Mouse (Mus musculus) right cerebral cortex, postnatal 4 days (tissue): ENCODE data around the gene Arhgap15.

ENCODE experiments used
- DNase-seq: peaks from one replicate; pipeline ENCODE4 v3.0.0-alpha.2; 2022

Arhgap15 gene

GRCm38 (mm10) chr2:44311216-44311615, 562.6 kb downstream of the Arhgap15 start:
- DNase-seq = peak; percentile 22

GRCm38 (mm10) chr2:44313573-44313972, 564.9 kb downstream of the Arhgap15 start:
- DNase-seq = no peak

GRCm38 (mm10) chr2:44318436-44318835, 569.8 kb downstream of the Arhgap15 start:
- DNase-seq = no peak

- no peak for DNase-seq
Measured at GRCm38 (mm10) chr2:44319479-44319878, 570.9 kb downstream of the Arhgap15 start.

GRCm38 (mm10) chr2:44323813-44324212, 575.2 kb downstream of the Arhgap15 start:
- DNase-seq = no peak

- DNase-seq = no peak
Measured at GRCm38 (mm10) chr2:44333295-44333694, 584.7 kb downstream of the Arhgap15 start.

- DNase-seq = no peak
Measured at GRCm38 (mm10) chr2:44334006-44334405, 585.4 kb downstream of the Arhgap15 start.

GRCm38 (mm10) chr2:44334517-44334916, 585.9 kb downstream of the Arhgap15 start:
- no peak for DNase-seq

GRCm38 (mm10) chr2:44336720-44337354, 588.2 kb downstream of the Arhgap15 start:
- DNase-seq = no peak

- DNase-seq = no peak
Measured at GRCm38 (mm10) chr2:44338467-44338866, 589.8 kb downstream of the Arhgap15 start.

GRCm38 (mm10) chr2:44341091-44341571, 592.5 kb downstream of the Arhgap15 start:
- DNase-seq = no peak

- DNase-seq = no peak
Measured at GRCm38 (mm10) chr2:44344861-44345260, 596.2 kb downstream of the Arhgap15 start.

GRCm38 (mm10) chr2:44345325-44345945, 596.8 kb downstream of the Arhgap15 start:
- no peak for DNase-seq

GRCm38 (mm10) chr2:44346184-44346583, 597.6 kb downstream of the Arhgap15 start:
- DNase-seq = no peak

- DNase-seq = no peak
Measured at GRCm38 (mm10) chr2:44347781-44348180, 599.2 kb downstream of the Arhgap15 start.

- no peak for DNase-seq
Measured at GRCm38 (mm10) chr2:44349101-44349500, 600.5 kb downstream of the Arhgap15 start.

GRCm38 (mm10) chr2:44352885-44353284, 604.3 kb downstream of the Arhgap15 start:
- no peak for DNase-seq

- DNase-seq = no peak
Measured at GRCm38 (mm10) chr2:44353594-44353993, 605.0 kb downstream of the Arhgap15 start.

GRCm38 (mm10) chr2:44354786-44355185, 606.2 kb downstream of the Arhgap15 start:
- DNase-seq = no peak

- DNase-seq = no peak
Measured at GRCm38 (mm10) chr2:44355316-44355715, 606.7 kb downstream of the Arhgap15 start.

- no peak for DNase-seq
Measured at GRCm38 (mm10) chr2:44356248-44356886, 607.7 kb downstream of the Arhgap15 start.

- no peak for DNase-seq
Measured at GRCm38 (mm10) chr2:44356887-44357251, 608.2 kb downstream of the Arhgap15 start.

GRCm38 (mm10) chr2:44380225-44380624, 631.6 kb downstream of the Arhgap15 start:
- DNase-seq = no peak

GRCm38 (mm10) chr2:44384541-44384940, 635.9 kb downstream of the Arhgap15 start:
- no peak for DNase-seq
